Mouse (Mus musculus): ENCODE measurements around the gene Klrb1.
"Not testable (repeated sequence)": the region's sequence is repeated elsewhere in the genome, so short reads cannot be mapped to it uniquely, and the experiment has no call there.

Klrb1 gene

GRCm38 (mm10) chr6:128722959-128723358 is at the start of gene Klrb1:
Klrb1 (minus strand) TSS chr6:128723059.
- no peak for DNase-seq

- no peak for DNase-seq
Observed at GRCm38 (mm10) chr6:128769481-128770253, 46.8 kb upstream of the Klrb1 start.

DNA sequence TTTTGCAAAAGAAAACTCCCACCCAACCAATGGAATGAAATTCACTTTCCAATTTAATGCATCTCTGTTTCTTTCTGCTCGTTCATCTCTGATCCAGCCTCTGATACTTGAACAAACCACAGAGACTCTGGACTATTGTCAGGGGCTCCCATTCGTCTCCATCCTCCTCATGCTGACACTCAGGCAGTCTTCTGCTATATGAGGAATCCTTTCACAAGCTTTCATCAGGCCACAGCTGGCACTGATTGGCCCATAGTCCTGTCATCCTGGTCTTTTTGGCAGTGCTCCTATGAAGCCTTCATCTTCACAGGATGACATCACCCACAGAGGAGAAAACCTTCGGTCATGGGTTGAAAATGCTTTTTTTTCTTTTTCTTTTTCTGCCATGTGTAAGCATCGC is 45.2 kb upstream of the Klrb1 start:
- DNase-seq = no peak

DNA sequence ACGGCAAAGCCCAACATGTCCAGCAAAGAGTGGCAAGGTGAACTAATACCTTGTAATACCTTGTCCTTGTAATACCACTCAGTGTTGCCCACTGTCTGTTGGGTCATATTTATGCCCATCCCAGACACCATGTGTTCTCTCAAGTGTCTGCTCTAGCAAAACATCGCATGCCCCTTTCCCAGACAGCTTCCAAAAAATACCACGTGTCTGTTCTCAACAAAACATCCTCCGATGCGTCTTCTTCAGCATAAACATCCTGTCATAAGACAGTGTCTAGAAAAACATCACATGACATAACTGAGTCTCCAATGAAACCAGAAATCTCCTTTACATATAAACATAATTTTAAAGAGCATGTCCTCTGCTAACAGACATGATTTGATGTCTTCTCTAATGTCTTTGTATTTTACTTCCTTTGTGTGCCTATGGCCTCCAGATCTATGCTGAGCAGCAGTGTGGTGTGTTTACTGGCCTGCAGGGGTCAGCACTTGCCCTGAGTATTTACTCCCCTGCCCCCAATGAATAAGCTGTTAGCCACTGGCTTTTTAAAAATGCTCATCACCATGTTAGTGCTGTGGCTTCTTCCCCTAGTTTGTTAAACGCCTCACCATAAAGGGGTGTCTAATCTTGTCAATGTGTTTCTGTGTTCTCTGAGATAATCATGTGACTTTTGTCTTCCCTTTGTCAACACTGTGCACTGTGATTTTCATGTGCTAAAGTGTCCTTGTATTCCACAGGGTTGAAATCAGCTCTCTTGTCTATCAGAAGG is 43.8 kb upstream of the Klrb1 start:
- peak; percentile 47 to 60 for DNase-seq

GRCm38 (mm10) chr6:128765211-128765610 is 42.4 kb upstream of the Klrb1 start:
- no peak for DNase-seq

DNA sequence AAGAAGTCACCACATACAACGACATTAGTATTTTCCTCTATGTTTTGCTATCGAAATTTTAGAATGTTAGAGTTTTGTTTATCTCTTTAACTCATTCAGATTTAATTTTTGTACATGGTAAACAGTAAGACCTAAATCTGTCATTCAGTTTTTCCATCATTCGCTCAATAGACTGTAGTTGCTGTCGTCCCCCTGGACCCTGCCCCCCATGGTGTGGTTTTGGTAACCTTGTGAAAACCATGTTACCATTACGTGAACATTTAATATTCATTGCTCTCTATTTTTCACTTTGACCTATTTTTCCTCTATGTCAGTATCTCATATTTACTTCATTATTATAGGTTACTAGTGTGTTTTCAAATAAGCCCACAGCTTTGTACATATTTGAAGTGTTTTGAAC is 41.7 kb upstream of the Klrb1 start:
- DNase-seq = no peak

DNA sequence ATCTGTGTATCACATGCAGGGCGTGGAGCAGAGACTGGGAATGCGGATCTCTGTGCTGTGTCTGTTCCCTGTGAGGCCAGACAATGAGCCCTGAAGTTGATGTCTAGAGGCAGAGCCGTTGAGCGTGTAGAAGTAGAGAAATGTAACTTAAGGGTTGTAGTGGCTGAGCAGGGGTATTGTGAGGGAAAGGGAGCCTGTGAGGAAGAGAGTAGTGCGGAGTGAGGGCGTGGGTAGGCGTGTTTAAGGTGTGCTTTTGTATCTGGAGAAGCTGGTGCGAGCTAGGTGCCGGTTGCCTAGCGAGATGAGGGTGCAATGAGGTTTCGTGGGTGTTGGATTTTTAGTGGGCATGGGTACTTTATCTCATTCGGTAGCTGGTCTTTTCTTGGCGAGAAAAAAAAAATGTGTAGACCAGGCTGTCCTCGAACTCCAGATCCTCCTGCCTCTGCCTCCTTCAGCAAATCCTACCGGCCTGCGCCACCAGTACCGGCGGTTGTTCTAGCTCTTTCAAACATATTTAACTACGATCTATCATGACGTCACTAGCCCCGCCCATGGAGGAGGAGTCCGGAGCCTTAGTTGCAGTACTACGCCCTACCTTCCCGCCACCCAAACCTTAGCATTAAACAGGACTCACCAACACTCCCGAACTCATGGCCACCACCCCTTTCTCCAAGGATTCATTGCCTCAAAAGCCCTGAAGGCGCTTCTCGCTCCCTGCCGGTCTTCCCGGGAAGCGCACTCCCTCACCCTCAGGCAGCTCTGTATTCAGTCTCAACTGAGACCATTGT is 41.1 kb upstream of the Klrb1 start:
- DNase-seq = peak; percentile 95 to 96

DNA sequence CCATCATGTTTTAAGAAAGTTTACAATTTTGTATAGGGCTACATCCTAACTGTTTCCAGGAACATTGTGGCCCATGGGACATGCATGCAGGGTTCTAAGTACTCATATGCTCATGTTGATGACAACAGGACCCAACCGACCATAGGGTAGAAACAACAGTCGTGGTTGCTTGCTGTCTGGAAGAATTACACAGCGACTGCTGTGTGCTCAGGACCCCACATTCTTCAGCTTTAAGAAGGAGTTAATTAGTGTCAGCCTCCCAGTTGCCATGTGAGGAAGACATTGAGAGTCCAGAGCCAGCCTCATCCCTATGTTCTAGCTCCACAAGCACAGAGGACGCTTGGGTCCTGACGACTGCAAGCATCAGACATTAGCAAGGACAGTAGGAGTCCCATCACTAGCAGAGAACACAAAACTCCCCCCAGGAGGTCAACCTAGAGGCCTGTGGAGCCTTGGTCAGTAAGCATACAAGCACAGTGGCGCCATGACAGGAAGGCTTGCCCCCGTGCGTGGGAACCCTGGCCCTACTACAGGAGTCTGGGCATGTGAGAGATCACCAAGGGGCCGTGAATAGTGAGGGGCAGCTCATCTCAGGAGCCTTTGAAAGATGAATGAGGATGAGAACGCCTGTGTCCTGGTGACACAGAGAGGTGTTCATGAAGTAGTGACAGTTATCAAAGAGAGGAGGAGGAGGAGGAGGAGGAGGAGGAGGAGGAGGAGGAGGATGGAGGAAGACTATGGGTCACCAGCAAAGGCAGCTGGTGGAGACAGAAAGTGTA is 40.2 kb upstream of the Klrb1 start:
- DNase-seq = not testable (repeated sequence)

DNA sequence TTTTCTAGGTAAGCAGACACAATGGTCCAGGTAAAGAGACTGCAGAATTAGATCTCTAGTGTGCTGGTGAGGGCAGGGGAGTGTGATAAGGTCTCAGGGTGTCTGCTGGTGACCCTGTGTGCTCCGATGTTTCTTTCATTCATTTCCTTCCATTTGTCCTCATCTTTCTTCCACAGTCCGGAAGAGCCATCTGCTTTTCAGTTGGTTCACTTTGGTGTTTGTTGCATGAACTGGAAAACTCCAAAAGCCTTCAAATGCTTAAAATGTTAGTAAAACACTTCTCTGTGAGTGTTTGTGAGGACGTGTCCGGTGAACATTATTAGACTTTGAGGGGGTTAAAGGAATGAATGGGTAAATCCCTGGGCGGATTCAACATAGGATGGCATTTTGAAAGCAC is 38.3 kb upstream of the Klrb1 start:
- no peak for DNase-seq

DNA sequence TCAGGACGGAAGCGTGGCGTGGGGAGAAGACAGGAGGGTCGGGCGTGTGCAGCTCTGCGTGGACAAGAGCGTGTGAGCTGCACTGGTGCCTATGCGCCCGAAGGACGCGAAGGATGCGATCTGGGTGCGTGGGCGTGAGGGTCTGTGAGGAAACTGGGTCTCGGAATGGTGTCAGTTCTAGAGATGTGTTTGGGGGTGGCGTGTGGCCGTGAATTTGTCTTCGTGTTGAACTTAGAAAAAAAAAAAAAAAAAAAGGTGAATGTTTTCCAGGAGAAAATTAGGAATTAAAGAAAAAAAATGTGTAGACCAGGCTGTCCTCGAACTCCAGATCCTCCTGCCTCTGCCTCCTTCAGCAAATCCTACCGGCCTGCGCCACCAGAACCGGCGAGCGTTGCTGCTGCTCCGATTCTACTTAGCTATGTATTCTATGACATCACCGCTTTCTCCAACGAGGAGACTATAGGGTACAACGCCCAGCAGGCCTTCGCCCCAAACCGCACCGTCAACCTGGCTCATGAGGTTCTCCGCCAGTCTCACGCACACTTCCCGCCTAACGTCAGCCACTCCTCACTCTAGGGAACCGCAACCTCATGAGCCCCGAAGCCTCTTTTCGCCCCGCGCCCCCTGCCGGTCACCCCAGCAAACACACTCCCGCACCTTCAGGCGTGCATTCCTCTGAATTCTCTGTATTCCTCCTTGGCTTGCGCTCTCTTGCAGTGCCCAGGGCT is 37.7 kb upstream of the Klrb1 start:
- DNase-seq = peak; percentile 87 to 91

- peak; percentile 89 to 93 for DNase-seq
Observed at GRCm38 (mm10) chr6:128760016-128760415, 37.2 kb upstream of the Klrb1 start.

DNA sequence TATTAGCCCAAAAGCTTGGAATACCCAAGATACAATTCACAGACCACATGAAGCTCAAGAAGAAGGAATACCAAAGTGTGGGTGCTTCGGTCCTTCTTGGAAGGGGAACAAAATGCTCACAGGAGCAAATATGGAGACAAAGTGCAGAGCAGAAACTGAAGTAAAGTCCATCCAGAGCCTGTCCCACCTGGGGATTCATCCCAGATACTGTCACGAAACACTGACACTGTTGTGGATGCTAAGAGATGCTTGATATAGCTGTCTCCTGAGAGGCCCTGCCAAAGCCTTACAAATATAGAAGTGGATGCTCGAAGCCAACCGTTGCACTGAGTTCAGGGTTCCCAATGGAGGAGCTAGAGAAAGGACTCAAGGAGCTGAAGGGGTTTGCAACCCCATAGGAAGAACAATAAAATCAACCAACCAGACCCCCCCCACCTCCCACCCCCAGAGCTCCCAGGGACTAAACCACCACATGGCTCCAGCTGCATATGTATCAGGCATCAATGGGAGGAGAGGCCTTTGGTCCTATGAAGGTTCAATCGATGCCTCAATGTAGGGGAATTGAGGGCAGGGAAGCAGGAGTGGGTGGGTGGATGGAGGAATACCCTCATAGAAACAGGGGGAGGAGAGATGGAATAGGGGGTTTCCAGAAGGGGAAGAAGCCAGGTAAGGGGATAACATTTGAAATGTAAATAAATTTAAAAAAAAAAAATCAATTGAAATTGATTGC is 36.5 kb upstream of the Klrb1 start:
- no peak for DNase-seq

GRCm38 (mm10) chr6:128755402-128755763 is 32.5 kb upstream of the Klrb1 start:
- DNase-seq = not testable (repeated sequence)

- not testable (repeated sequence) for DNase-seq
Observed at GRCm38 (mm10) chr6:128754748-128755401, 32.0 kb upstream of the Klrb1 start.

DNA sequence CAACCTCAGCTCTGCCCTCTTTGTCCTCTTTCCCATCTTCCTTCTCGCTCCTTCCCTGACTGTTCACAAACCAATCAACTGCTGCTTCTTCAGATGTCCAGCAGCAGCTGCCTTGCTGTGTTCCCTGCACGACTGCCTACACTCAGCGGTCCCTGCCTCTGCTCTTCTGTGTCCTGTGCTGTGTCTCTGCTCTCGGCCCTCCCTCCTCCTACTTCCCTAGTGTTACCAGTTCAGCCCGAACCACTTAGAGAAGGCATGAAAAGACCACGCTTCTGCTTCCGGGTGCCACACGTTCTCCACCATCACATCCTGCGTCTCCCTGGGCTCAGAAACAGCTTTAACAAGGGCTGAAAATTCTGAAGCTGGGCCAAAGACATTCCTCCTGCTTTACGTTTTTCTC is 31.4 kb upstream of the Klrb1 start:
- not testable (repeated sequence) for DNase-seq

- DNase-seq = peak; percentile 77 to 83
Observed at GRCm38 (mm10) chr6:128753610-128754224, 30.9 kb upstream of the Klrb1 start.

DNA sequence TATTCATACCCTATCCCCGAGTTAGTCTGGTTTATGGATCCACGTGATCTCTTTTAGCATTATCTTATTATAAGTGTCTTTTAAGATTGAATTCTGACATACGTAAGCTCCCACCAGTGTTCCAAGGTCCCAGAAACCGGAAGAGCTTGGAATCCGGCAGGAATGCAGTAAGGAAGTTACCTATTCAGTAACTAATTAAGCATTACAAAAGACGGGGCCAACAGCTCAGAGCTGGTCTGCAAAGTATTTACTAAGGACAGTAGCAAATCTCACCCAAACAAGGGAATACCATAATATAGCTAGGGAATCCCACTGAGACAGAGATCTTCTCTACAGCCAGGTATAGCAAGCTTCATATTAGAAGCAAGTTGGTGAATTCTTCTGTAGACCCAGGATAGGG is 24.1 kb upstream of the Klrb1 start:
- not testable (repeated sequence) for DNase-seq

GRCm38 (mm10) chr6:128737445-128737844 is 14.6 kb upstream of the Klrb1 start:
- DNase-seq = no peak

DNA sequence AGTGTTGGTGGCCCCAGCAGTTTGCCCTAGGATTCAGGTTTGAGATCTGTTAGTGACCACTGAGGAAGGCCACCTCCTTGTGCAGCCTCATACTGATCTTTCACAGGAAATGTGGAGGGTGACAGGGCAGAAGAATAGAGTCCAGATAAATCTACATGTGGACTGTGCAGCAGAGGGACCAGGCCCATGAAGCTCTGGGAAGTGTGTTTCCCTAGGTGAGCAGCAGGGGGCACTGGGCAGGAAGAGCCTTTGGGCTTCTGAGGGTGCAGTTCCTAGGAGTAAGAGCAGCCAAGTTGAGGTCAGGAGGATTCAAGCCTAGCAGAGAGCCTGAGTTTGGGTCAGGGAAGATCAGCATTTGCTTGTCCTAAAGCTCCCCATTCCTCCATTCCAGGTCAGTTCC is 13.2 kb upstream of the Klrb1 start:
- peak in 1 of 2 experiments; percentile 38 for DNase-seq

DNA sequence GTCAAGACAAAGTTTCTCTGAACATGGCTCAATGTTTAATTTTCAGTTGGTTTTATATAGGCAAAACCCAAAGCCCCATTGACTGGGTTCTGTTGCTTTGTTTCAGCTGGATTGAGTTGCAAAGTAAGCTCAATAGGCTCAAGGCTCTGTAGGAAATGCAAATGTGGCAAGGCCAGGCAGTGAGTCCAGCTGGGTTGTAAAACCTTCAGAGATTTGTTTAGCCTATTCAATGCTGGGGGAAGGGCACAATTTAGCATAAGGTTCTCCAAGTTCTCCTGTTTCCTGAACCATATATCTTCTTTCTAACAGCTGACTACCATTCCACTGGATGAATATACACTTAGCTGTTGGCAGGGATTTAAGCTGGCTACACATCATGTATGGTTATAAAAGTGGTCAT is 12.0 kb upstream of the Klrb1 start:
- DNase-seq = no peak

Measured in lung, postnatal 4 days (tissue).